Mouse (Mus musculus): ENCODE data around the gene Gcnt2. TPM values are rescaled to one million over a fixed set of nuclear protein-coding genes. Genes with fewer than 3 reads are reported as not detected.
"Not testable (repeated sequence)": the region's sequence is repeated elsewhere in the genome, so short reads cannot be mapped to it uniquely, and the experiment has no call there.

The Gcnt2 gene
- total and polyA plus RNA-seq, 2 experiments from 2014 or later = 2.8 to 12.9 TPM

DNA sequence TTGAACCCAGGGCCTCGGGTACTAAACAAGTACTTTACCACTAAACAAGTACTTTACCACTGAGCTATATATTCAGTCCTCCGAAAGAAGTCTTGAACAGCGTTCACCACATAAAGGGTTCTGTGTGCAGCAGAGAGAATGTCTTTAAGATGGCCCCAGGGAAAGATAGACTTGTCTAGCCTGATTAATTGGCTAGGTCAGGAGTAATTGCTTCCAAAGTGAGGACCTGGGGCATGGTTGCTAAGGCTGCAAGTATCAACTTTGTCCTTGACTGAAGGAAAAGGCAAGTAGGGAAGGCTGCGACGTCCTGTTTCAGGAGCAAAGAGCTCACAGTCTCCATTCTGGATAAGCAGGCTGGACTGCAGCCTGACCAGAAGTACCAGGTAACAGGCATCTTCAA lies 25.3 kb downstream of the Gcnt2 start:
- no peak overlapping the region for H3K4me2 ChIP-seq (ENCODE audit: low read depth, low read length)
- no peak overlapping the region for H3K4me3 ChIP-seq (ENCODE audit: low read depth, low read length)
- no peak for TF ChIP-seq CTCF (IDR thresholded peaks at IDR 0.05; ENCODE audit: low read depth)
- TF ChIP-seq EP300 (IDR thresholded peaks at IDR 0.05; ENCODE audit: low read depth) = no peak
- H3K9ac ChIP-seq (replicated peaks; ENCODE audit: low read depth, low read length) = no peak overlapping the region
- H3K9me3 ChIP-seq (replicated peaks; ENCODE audit: control insufficient read depth, low read length) = no peaks in the 10 kb centered on the region
- WGBS = 80% methylated on average over 5 of the region's 5 CpGs
- H3K36me3 ChIP-seq (replicated peaks; ENCODE audit: control insufficient read depth, insufficient read depth, low read length) = no peaks in the 10 kb centered on the region
- H3K4me1 ChIP-seq (ENCODE audit: control insufficient read depth, insufficient read depth) = peaks cover 10% of the 10 kb centered on the region; the same call in 1 of the 2 replicates
- no peak overlapping the region for H3K27ac ChIP-seq (ENCODE audit: low read depth)
- no peak for DNase-seq (ENCODE audit: low spot score)
- H3K27me3 ChIP-seq (ENCODE audit: control insufficient read depth, insufficient read depth, low read length) = no peaks in the 10 kb centered on the region
- ATAC-seq (ENCODE audit: insufficient read depth, low read depth) = no peak

DNA sequence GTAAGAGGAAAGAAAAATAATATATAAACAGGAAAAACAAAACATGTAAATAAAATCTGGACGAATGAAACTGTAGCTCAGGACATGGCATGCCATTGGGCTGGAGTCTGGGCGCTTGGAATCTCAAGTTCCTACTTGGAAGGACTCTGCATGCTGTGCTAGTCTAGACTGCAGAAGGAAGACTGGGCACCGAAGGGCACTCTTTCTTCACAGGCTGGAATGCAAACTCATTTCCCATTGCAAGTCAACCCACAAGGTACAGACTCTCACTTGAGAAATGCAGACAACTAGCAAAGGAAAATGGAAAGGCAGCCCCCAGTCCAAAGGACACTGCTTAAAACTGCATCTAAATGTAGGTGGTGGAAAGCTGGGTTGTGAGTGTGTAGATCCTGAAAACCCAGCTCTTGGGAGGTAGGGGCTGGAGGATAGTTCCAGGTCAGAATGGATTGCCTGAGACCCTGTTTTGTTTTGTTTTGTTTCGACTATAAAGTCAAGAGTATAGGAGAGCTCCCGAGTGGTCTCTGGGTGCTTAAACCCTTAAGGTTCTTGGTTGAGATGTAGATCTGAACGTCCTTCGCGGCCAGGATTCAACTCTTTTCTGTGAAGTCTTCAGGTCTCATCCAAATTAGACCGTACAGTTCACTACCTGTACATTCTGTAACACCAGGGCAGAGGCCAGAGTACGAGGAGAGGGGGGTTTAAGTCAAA lies 26.5 kb downstream of the Gcnt2 start:
- peak overlapping the region; percentile 41; the same call in 1 of the 2 replicates for H3K4me3 ChIP-seq (ENCODE audit: low read depth, low read length)
- no peak for DNase-seq (ENCODE audit: low spot score)
- no peak for TF ChIP-seq EP300 (IDR thresholded peaks at IDR 0.05; ENCODE audit: low read depth)
- TF ChIP-seq CTCF (IDR thresholded peaks at IDR 0.05; ENCODE audit: low read depth) = no peak
- no peaks in the 10 kb centered on the region for H3K9me3 ChIP-seq (replicated peaks; ENCODE audit: control insufficient read depth, low read length)
- H3K4me2 ChIP-seq (ENCODE audit: low read depth, low read length) = peak overlapping the region; percentile 71
- WGBS = 46% methylated on average over 10 of the region's 10 CpGs
- no peak for ATAC-seq (ENCODE audit: insufficient read depth, low read depth)
- H3K27ac ChIP-seq (ENCODE audit: low read depth) = no peak overlapping the region
- H3K27me3 ChIP-seq (ENCODE audit: control insufficient read depth, insufficient read depth, low read length) = no peaks in the 10 kb centered on the region
- H3K36me3 ChIP-seq (replicated peaks; ENCODE audit: control insufficient read depth, insufficient read depth, low read length) = no peaks in the 10 kb centered on the region
- H3K4me1 ChIP-seq (ENCODE audit: control insufficient read depth, insufficient read depth) = peaks cover 20% of the 10 kb centered on the region
- H3K9ac ChIP-seq (replicated peaks; ENCODE audit: low read depth, low read length) = peak overlapping the region; percentile 56; the same call in 1 of the 2 replicates

DNA sequence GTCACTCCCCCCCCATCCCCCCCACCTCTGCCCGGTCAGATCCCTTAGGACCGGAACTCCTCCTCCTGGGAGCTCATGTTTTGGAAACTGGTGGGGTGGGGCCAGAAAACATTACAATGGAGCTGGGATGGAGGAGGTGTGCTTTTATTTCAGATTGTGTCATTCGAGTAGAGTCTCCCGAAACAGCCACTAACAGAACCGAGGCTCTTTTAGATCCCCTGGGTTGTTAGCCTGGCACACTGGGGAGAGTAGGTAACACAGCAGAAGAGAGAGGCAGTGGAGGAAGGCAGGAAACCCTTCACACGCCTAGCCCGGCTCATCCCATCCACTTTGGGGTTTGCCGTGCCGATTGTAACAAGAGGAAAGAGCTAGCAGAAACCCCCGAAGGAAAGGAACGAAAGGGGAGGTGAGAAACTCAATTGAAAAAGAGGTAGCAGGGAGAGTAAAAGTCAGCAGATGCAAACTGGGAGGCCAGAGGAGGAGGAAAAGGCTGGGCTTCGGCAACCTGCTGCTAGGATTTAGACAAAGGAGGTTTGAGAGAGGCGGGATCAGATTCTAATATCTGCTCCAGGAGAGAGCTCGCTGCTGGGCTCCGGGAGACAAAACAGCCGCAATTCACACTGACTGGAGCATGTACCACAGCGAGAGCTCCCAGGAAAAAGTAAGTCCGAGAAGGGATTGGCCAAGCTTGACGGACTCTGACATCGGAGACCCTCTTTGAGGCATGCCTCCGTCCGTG lies 27.3 kb downstream of the Gcnt2 start:
- 2% methylated on average over 22 of the region's 22 CpGs for WGBS
- Histone ChIP-seq H3K27me3 (ENCODE audit: control insufficient read depth, insufficient read depth, low read length) (no peaks in the 10 kb centered on the region), H3K9ac (replicated peaks; ENCODE audit: low read depth, low read length) (peak overlapping the region; percentile 56), H3K4me2 (ENCODE audit: low read depth, low read length) (peak overlapping the region; percentile 71), H3K4me1 (ENCODE audit: control insufficient read depth, insufficient read depth) (peaks cover 20% of the 10 kb centered on the region), H3K9me3 (replicated peaks; ENCODE audit: control insufficient read depth, low read length) (no peaks in the 10 kb centered on the region), H3K4me3 (ENCODE audit: low read depth, low read length) (peak overlapping the region; percentile 41), H3K36me3 (replicated peaks; ENCODE audit: control insufficient read depth, insufficient read depth, low read length) (no peaks in the 10 kb centered on the region), H3K27ac (ENCODE audit: low read depth) (peak overlapping the region; percentile 52)
- DNase-seq (ENCODE audit: low spot score) (peak; percentile 31), ATAC-seq (ENCODE audit: insufficient read depth, low read depth) (peak; percentile 54)
- TF ChIP-seq EP300 (IDR thresholded peaks at IDR 0.05; ENCODE audit: low read depth) = no peak
- TF ChIP-seq CTCF (IDR thresholded peaks at IDR 0.05; ENCODE audit: low read depth) = no peak

DNA sequence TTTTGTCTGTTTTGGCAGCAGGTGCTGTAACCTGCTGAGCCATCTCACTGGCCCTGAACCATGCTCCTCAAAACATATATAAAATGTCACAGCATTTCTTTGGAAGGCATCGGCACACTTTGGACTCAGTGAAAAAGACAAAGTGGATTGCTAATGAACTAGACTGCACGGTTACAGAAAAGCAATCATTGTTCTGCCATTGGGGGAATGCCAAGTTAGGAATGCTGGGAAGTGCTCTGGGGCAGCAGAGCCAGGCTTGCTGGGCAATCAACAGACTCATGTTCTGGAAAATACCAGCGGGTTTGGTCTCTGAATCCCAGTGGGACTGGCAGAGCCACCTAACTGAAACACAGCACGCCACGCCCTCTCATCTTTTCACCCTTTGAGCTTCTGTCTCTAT lies 31.0 kb downstream of the Gcnt2 start:
- DNase-seq (ENCODE audit: low spot score) (peak; percentile 36), ATAC-seq (ENCODE audit: insufficient read depth, low read depth) (no peak)
- WGBS = 53% methylated on average over 5 of the region's 5 CpGs
- TF ChIP-seq CTCF (IDR thresholded peaks at IDR 0.05; ENCODE audit: low read depth) (no peak), EP300 (IDR thresholded peaks at IDR 0.05; ENCODE audit: low read depth) (no peak)
- Histone ChIP-seq H3K27me3 (ENCODE audit: control insufficient read depth, insufficient read depth, low read length) (no peaks in the 10 kb centered on the region), H3K4me3 (ENCODE audit: low read depth, low read length) (no peak overlapping the region), H3K36me3 (replicated peaks; ENCODE audit: control insufficient read depth, insufficient read depth, low read length) (no peaks in the 10 kb centered on the region), H3K4me2 (ENCODE audit: low read depth, low read length) (no peak overlapping the region), H3K9ac (replicated peaks; ENCODE audit: low read depth, low read length) (no peak overlapping the region), H3K4me1 (ENCODE audit: control insufficient read depth, insufficient read depth) (peaks cover 27% of the 10 kb centered on the region), H3K9me3 (replicated peaks; ENCODE audit: control insufficient read depth, low read length) (no peaks in the 10 kb centered on the region), H3K27ac (ENCODE audit: low read depth) (peak overlapping the region; percentile 55)

DNA sequence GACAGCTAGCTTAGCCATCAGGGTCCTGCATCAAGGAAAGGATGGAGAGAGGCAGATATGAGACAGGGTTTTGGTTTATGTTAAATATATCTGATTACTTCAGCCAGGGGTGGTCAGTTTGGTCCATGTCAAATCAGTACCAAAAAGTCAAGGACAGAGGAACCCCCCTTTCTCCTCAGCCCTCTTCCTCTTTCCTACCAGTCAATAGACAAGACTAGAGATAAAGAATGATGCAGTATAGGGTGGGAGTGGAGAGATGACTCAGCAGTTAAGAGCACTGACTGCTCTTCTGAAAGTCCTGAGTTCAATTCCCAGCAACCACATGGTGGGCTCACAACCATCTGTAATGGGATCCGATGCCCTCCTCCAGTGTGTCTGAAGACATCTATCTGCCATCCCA lies 31.8 kb downstream of the Gcnt2 start:
- peaks cover 27% of the 10 kb centered on the region for H3K4me1 ChIP-seq (ENCODE audit: control insufficient read depth, insufficient read depth)
- H3K36me3 ChIP-seq (replicated peaks; ENCODE audit: control insufficient read depth, insufficient read depth, low read length); H3K9ac ChIP-seq (replicated peaks; ENCODE audit: low read depth, low read length); H3K4me2 ChIP-seq (ENCODE audit: low read depth, low read length); H3K27ac ChIP-seq (ENCODE audit: low read depth); H3K4me3 ChIP-seq (ENCODE audit: low read depth, low read length); H3K27me3 ChIP-seq (ENCODE audit: control insufficient read depth, insufficient read depth, low read length); ATAC-seq (ENCODE audit: insufficient read depth, low read depth); H3K9me3 ChIP-seq (replicated peaks; ENCODE audit: control insufficient read depth, low read length); DNase-seq (ENCODE audit: low spot score): not testable (repeated sequence)
- WGBS = 100% methylated on average over 1 of the region's 1 CpGs

All from heart, postnatal 0 days (tissue).